Mouse (Mus musculus): ENCODE measurements at regions not wholly inside any gene's neighbourhood (a gene's known extent, or its start where the extent isn't known, plus 50 kb on each side); places are given as distances from the start of the nearest gene placed in this dataset.

GRCm38 (mm10) chr17:45194786-45195281, 238.7 kb downstream of the Cdc5l start:
- TF ChIP-seq CTCF (IDR thresholded peaks at IDR 0.05; ENCODE audit: low read depth, low read length): no peak
- no peak for TF ChIP-seq POLR2A (IDR thresholded peaks at IDR 0.05; ENCODE audit: extremely low read depth, insufficient read depth, low read length)
